Mouse (Mus musculus): ENCODE measurements at regions not wholly inside any gene's neighbourhood (a gene's known extent, or its start where the extent isn't known, plus 50 kb on each side); places are given as distances from the start of the nearest gene placed in this dataset.
A peak's percentile ranks its signal among the peaks of the same experiment; 100 is the strongest.

GRCm38 (mm10) chr3:80255304-80255703 is 371.0 kb downstream of the Fam198b start:
- no peak for DNase-seq (ENCODE audit: low read depth)

- DNase-seq (ENCODE audit: low read depth), result no peak
Observed at GRCm38 (mm10) chr3:80256383-80256782, 372.1 kb downstream of the Fam198b start.

GRCm38 (mm10) chr3:80263095-80263494 is 378.8 kb downstream of the Fam198b start:
- DNase-seq (ENCODE audit: low read depth), result peak; percentile 20

- DNase-seq (ENCODE audit: low read depth), result no peak
Observed at GRCm38 (mm10) chr3:80284656-80285055, 400.3 kb downstream of the Fam198b start.

GRCm38 (mm10) chr3:80285246-80285645 is 400.9 kb downstream of the Fam198b start:
- no peak for DNase-seq (ENCODE audit: low read depth)

GRCm38 (mm10) chr3:80293485-80293884 is 409.2 kb downstream of the Fam198b start:
- DNase-seq (ENCODE audit: low read depth), result no peak

GRCm38 (mm10) chr3:80307632-80308031 is 423.3 kb downstream of the Fam198b start:
- no peak for DNase-seq (ENCODE audit: low read depth)

- no peak for DNase-seq (ENCODE audit: low read depth)
Observed at GRCm38 (mm10) chr3:80309931-80310330, 425.6 kb downstream of the Fam198b start.

GRCm38 (mm10) chr3:80311689-80312088 is 427.4 kb downstream of the Fam198b start:
- DNase-seq (ENCODE audit: low read depth), result peak; percentile 79

GRCm38 (mm10) chr3:80322291-80322690 is 438.0 kb downstream of the Fam198b start:
- no peak for DNase-seq (ENCODE audit: low read depth)

- no peak for DNase-seq (ENCODE audit: low read depth)
Observed at GRCm38 (mm10) chr3:80324726-80325125, 440.4 kb downstream of the Fam198b start.

- no peak for DNase-seq (ENCODE audit: low read depth)
Observed at GRCm38 (mm10) chr3:80331776-80332175, 447.4 kb downstream of the Fam198b start.

- DNase-seq (ENCODE audit: low read depth), result no peak
Observed at GRCm38 (mm10) chr3:80334446-80334893, 450.1 kb downstream of the Fam198b start.

- no peak for DNase-seq (ENCODE audit: low read depth)
Observed at GRCm38 (mm10) chr3:80336123-80336674, 451.9 kb downstream of the Fam198b start.

- no peak for DNase-seq (ENCODE audit: low read depth)
Observed at GRCm38 (mm10) chr3:80367972-80368371, 434.7 kb downstream of the Gria2 start.

GRCm38 (mm10) chr3:80369214-80369941 is 433.3 kb downstream of the Gria2 start:
- no peak for DNase-seq (ENCODE audit: low read depth)

GRCm38 (mm10) chr3:80372436-80372835 is 430.2 kb downstream of the Gria2 start:
- DNase-seq (ENCODE audit: low read depth), result peak; percentile 7

GRCm38 (mm10) chr3:80385986-80386385 is 416.6 kb downstream of the Gria2 start:
- DNase-seq (ENCODE audit: low read depth), result peak; percentile 34

GRCm38 (mm10) chr3:80396240-80396639 is 406.4 kb downstream of the Gria2 start:
- DNase-seq (ENCODE audit: low read depth), result no peak

- DNase-seq (ENCODE audit: low read depth), result no peak
Observed at GRCm38 (mm10) chr3:80420453-80420852, 382.2 kb downstream of the Gria2 start.

- no peak for DNase-seq (ENCODE audit: low read depth)
Observed at GRCm38 (mm10) chr3:80421461-80421860, 381.2 kb downstream of the Gria2 start.

- no peak for DNase-seq (ENCODE audit: low read depth)
Observed at GRCm38 (mm10) chr3:80422106-80422505, 380.5 kb downstream of the Gria2 start.

- no peak for DNase-seq (ENCODE audit: low read depth)
Observed at GRCm38 (mm10) chr3:80422646-80423045, 380.0 kb downstream of the Gria2 start.

Data from NIH3T3 (cell line).